Mouse (Mus musculus) lung, embryonic 16.5 days (tissue): ENCODE data around the gene Tspan2. TPM values are rescaled to one million over a fixed set of nuclear protein-coding genes. Genes with fewer than 3 reads are reported as not detected.

Source experiments
- ATAC-seq: fragments of 200-750 bp; cut with Nextera tagmentation; 2 replicates; pipeline ENCODE4 v1.8.0; 2017; ENCODE audit warnings: low read depth, mild to moderate bottlenecking, moderate library complexity
- H3K27ac ChIP-seq: fragments of 300-500 bp; sonication (generic); 2 replicates; pipeline ENCODE4 v1.5.1; 2014; ENCODE audit warnings: mild to moderate bottlenecking, control low read depth, low read length
- H3K27me3 ChIP-seq: fragments of 300-500 bp; sonication (generic); 2 replicates; pipeline ENCODE4 v1.6.1; 2014; ENCODE audit warnings: low read depth, low read length, mixed read lengths; ENCODE audit not compliant: control insufficient read depth, insufficient read depth
- H3K36me3 ChIP-seq: fragments of 300-500 bp; sonication (generic); 2 replicates; pipeline ENCODE4 v1.6.1; 2014; ENCODE audit warnings: low read length; ENCODE audit not compliant: control insufficient read depth, insufficient read depth
- H3K4me1 ChIP-seq: fragments of 300-500 bp; sonication (generic); replicated peaks from 2 replicates; pipeline ENCODE4 v1.6.1; 2014; ENCODE audit warnings: low read length, mixed read lengths; ENCODE audit not compliant: control insufficient read depth, insufficient read depth
- H3K4me2 ChIP-seq: fragments of 300-500 bp; sonication (generic); 2 replicates; pipeline ENCODE4 v1.6.1; 2014; ENCODE audit warnings: low read depth, low read length, control low read depth
- H3K4me3 ChIP-seq: fragments of 300-500 bp; sonication (generic); 2 replicates; pipeline ENCODE4 v1.5.1; 2014; ENCODE audit warnings: mild to moderate bottlenecking, low read length, control low read depth
- H3K9ac ChIP-seq: fragments of 300-500 bp; sonication (generic); 2 replicates; pipeline ENCODE4 v1.6.1; 2014; ENCODE audit warnings: low read length, control low read depth
- H3K9me3 ChIP-seq: fragments of 300-500 bp; sonication (generic); 2 replicates; pipeline ENCODE4 v1.6.1; 2016; ENCODE audit warnings: low read length; ENCODE audit not compliant: control insufficient read depth
- WGBS: fragments of 180-500 bp; shearing (Covaris S2); extraction: QIAGEN DNeasy Blood & Tissue Kit; methylation state at CpG from one replicate; pipeline ENCODE4 v1.1.7; 2014; 5-methylcytosine and 5-hydroxymethylcytosine counted together
- polyA plus RNA-seq: library from polyadenylated mRNA; unstranded; fragments of >200 nt; fragmentation: Nextera tagmentation; extraction: Ambion mirVana; gene quantifications from 2 replicates; pipeline ENCODE4 v1.2.1, GENCODE M21; 2015

Gene Tspan2
- polyA plus RNA-seq, 1 experiment from 2014 or later: 17.9 TPM

GRCm38 (mm10) chr3:102787369-102787768 lies 53.0 kb downstream of the Tspan2 start:
- H3K36me3 ChIP-seq: no peaks in the 10 kb centered on the region
- no peak overlapping the region for H3K4me2 ChIP-seq
- 32% methylated on average over 4 of the region's 4 CpGs for WGBS
- H3K9ac ChIP-seq: no peak overlapping the region
- H3K4me1 ChIP-seq: no peaks in the 10 kb centered on the region
- H3K9me3 ChIP-seq: no peaks in the 10 kb centered on the region
- no peak overlapping the region for H3K4me3 ChIP-seq
- no peak overlapping the region for H3K27ac ChIP-seq
- H3K27me3 ChIP-seq: no peaks in the 10 kb centered on the region
- ATAC-seq: no peak

DNA sequence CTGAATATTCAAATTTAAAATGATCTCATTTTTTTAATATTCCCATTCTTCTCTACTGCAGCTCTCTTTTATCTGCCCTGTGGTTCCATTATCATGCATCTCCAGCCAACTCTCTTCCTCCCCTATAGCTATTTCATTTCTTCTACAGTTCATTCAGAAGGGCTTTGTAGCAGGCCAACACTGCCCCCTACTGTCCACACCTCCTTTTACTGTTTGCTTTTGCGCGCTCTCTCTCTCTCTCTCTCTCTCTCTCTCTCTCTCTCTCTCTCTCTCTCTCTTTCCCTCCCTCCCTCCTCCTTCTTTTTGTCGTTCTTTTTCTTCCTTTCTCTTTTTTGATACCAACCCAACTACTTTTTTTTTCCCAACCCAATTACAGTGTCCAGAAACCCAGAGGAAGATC lies 69.6 kb downstream of the Tspan2 start:
- Histone ChIP-seq H3K9ac (no peak overlapping the region), H3K9me3 (no peaks in the 10 kb centered on the region), H3K4me2 (no peak overlapping the region), H3K4me1 (no peaks in the 10 kb centered on the region), H3K27ac (no peak overlapping the region), H3K36me3 (no peaks in the 10 kb centered on the region), H3K27me3 (no peaks in the 10 kb centered on the region), H3K4me3 (no peak overlapping the region)
- ATAC-seq: no peak
- WGBS: 6% methylated on average over 3 of the region's 3 CpGs

DNA sequence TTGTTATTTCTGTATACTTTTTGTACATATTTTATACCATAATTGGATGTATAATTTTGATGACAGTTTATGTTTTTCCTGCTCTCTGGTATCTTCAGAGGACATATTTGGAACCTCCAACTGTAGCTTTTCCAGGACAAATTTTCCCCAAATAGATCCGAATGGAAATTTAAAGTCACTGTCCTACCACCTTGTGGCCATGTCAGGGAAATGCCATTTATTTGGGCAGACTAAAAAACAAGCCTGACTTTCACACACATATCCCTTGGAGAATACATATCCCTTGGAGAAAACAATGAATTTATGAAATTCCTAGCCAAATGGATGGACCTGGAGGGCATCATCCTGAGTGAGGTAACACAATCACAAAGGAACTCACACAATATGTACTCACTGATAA lies 108.1 kb downstream of the Tspan2 start:
- no peaks in the 10 kb centered on the region for H3K9me3 ChIP-seq
- H3K9ac ChIP-seq: no peak overlapping the region
- WGBS: 32% methylated on average over 1 of the region's 1 CpGs
- H3K27me3 ChIP-seq: no peaks in the 10 kb centered on the region
- H3K36me3 ChIP-seq: no peaks in the 10 kb centered on the region
- no peak overlapping the region for H3K4me3 ChIP-seq
- no peak for ATAC-seq
- H3K27ac ChIP-seq: no peak overlapping the region
- no peak overlapping the region for H3K4me2 ChIP-seq
- H3K4me1 ChIP-seq: no peaks in the 10 kb centered on the region

- no peaks in the 10 kb centered on the region for H3K36me3 ChIP-seq
Measured at GRCm38 (mm10) chr3:102848661-102849060, 114.3 kb downstream of the Tspan2 start.

More at GRCm38 (mm10) chr3:102848661-102849060, 114.3 kb downstream of the Tspan2 start:
- H3K27ac ChIP-seq: no peak overlapping the region
- no peak for ATAC-seq
- no peak overlapping the region for H3K4me3 ChIP-seq
- H3K4me1 ChIP-seq: no peaks in the 10 kb centered on the region
- no peaks in the 10 kb centered on the region for H3K9me3 ChIP-seq
- H3K4me2 ChIP-seq: no peak overlapping the region
- no peaks in the 10 kb centered on the region for H3K27me3 ChIP-seq
- H3K9ac ChIP-seq: no peak overlapping the region

Other genes starting within 250 kb of the Tspan2 start
- 0.24 and 0.53 TPM in 2 replicates for gene Tshb, start 48.2 kb downstream of the Tspan2 start, polyA plus RNA-seq
- gene Sycp1, start 201.6 kb downstream of the Tspan2 start, polyA plus RNA-seq: not detected in 2 replicates
- gene Nr1h5, start 229.6 kb downstream of the Tspan2 start, polyA plus RNA-seq: 0.10 TPM in 1 of 2 replicates, not detected in the other